Mouse (Mus musculus): ENCODE results near the gene Fpr2. TPM values are rescaled to one million over a fixed set of nuclear protein-coding genes. Genes with fewer than 3 reads are reported as not detected.

Gene Fpr2
- polyA plus RNA-seq, 1 experiment = 0.16 TPM

- DNase-seq = no peak
- 88% methylated on average over 3 of the region's 3 CpGs for WGBS
- no peaks in the 10 kb centered on the region for H3K4me1 ChIP-seq (ENCODE audit: control insufficient read depth, insufficient read depth, low read length)
- no peaks in the 10 kb centered on the region; the same call in 1 of the 2 replicates for H3K27me3 ChIP-seq (replicated peaks; ENCODE audit: control insufficient read depth, insufficient read depth, low read length)
- no peak overlapping the region for H3K27ac ChIP-seq (ENCODE audit: insufficient read depth, low read depth, low read length)
- no peak overlapping the region for H3K4me3 ChIP-seq (ENCODE audit: insufficient read depth, low read depth, low read length)
- TF ChIP-seq CTCF (conservative IDR thresholded peaks at IDR 0.05; ENCODE audit: insufficient read depth, insufficient read length, low read depth, low read length) = no peak
- TF ChIP-seq POLR2A (IDR thresholded peaks at IDR 0.05; ENCODE audit: low read depth, low read length) = no peak
- H3K36me3 ChIP-seq (ENCODE audit: control insufficient read depth, insufficient read depth, low read length) = no peaks in the 10 kb centered on the region
Observed at GRCm38 (mm10) chr17:17860110-17860509, 27.5 kb upstream of the Fpr2 start.

- no peak for TF ChIP-seq CTCF (conservative IDR thresholded peaks at IDR 0.05; ENCODE audit: insufficient read depth, insufficient read length, low read depth, low read length)
- TF ChIP-seq POLR2A (IDR thresholded peaks at IDR 0.05; ENCODE audit: low read depth, low read length) = no peak
- Histone ChIP-seq H3K36me3 (ENCODE audit: control insufficient read depth, insufficient read depth, low read length) (no peaks in the 10 kb centered on the region), H3K4me3 (ENCODE audit: insufficient read depth, low read depth, low read length) (no peak overlapping the region), H3K27me3 (replicated peaks; ENCODE audit: control insufficient read depth, insufficient read depth, low read length) (no peaks in the 10 kb centered on the region; the same call in 1 of the 2 replicates), H3K27ac (ENCODE audit: insufficient read depth, low read depth, low read length) (no peak overlapping the region), H3K4me1 (ENCODE audit: control insufficient read depth, insufficient read depth, low read length) (no peaks in the 10 kb centered on the region)
- DNase-seq = no peak
- 35% methylated on average over 1 of the region's 1 CpGs for WGBS
Observed at GRCm38 (mm10) chr17:17862360-17862759, 25.3 kb upstream of the Fpr2 start.

GRCm38 (mm10) chr17:17865168-17865567 is 22.5 kb upstream of the Fpr2 start:
- 66% methylated on average over 2 of the region's 2 CpGs for WGBS

GRCm38 (mm10) chr17:17866801-17867469 is 20.7 kb upstream of the Fpr2 start:
- Histone ChIP-seq H3K36me3 (ENCODE audit: control insufficient read depth, insufficient read depth, low read length) (no peaks in the 10 kb centered on the region), H3K27ac (ENCODE audit: insufficient read depth, low read depth, low read length) (no peak overlapping the region), H3K4me1 (ENCODE audit: control insufficient read depth, insufficient read depth, low read length) (no peaks in the 10 kb centered on the region), H3K27me3 (replicated peaks; ENCODE audit: control insufficient read depth, insufficient read depth, low read length) (no peaks in the 10 kb centered on the region; the same call in 1 of the 2 replicates), H3K4me3 (ENCODE audit: insufficient read depth, low read depth, low read length) (no peak overlapping the region)
- TF ChIP-seq CTCF (conservative IDR thresholded peaks at IDR 0.05; ENCODE audit: insufficient read depth, insufficient read length, low read depth, low read length) = no peak
- TF ChIP-seq POLR2A (IDR thresholded peaks at IDR 0.05; ENCODE audit: low read depth, low read length) = no peak
- no peak for DNase-seq
- WGBS = 84% methylated on average over 11 of the region's 11 CpGs

More at GRCm38 (mm10) chr17:17865168-17865567, 22.5 kb upstream of the Fpr2 start:
- no peak for TF ChIP-seq CTCF (conservative IDR thresholded peaks at IDR 0.05; ENCODE audit: insufficient read depth, insufficient read length, low read depth, low read length)
- TF ChIP-seq POLR2A (IDR thresholded peaks at IDR 0.05; ENCODE audit: low read depth, low read length) = no peak
- Histone ChIP-seq H3K4me1 (ENCODE audit: control insufficient read depth, insufficient read depth, low read length) (no peaks in the 10 kb centered on the region), H3K27me3 (replicated peaks; ENCODE audit: control insufficient read depth, insufficient read depth, low read length) (no peaks in the 10 kb centered on the region; the same call in 1 of the 2 replicates), H3K27ac (ENCODE audit: insufficient read depth, low read depth, low read length) (no peak overlapping the region), H3K36me3 (ENCODE audit: control insufficient read depth, insufficient read depth, low read length) (no peaks in the 10 kb centered on the region), H3K4me3 (ENCODE audit: insufficient read depth, low read depth, low read length) (no peak overlapping the region)
- no peak for DNase-seq

GRCm38 (mm10) chr17:17870892-17871550 is 16.6 kb upstream of the Fpr2 start:
- H3K27me3 ChIP-seq (replicated peaks; ENCODE audit: control insufficient read depth, insufficient read depth, low read length) = no peaks in the 10 kb centered on the region
- no peak overlapping the region for H3K27ac ChIP-seq (ENCODE audit: insufficient read depth, low read depth, low read length)
- 82% methylated on average over 2 of the region's 2 CpGs for WGBS
- H3K4me1 ChIP-seq (ENCODE audit: control insufficient read depth, insufficient read depth, low read length) = no peaks in the 10 kb centered on the region
- no peak overlapping the region for H3K4me3 ChIP-seq (ENCODE audit: insufficient read depth, low read depth, low read length)
- DNase-seq = no peak
- no peaks in the 10 kb centered on the region for H3K36me3 ChIP-seq (ENCODE audit: control insufficient read depth, insufficient read depth, low read length)
- TF ChIP-seq POLR2A (IDR thresholded peaks at IDR 0.05; ENCODE audit: low read depth, low read length) (no peak), CTCF (conservative IDR thresholded peaks at IDR 0.05; ENCODE audit: insufficient read depth, insufficient read length, low read depth, low read length) (no peak)

GRCm38 (mm10) chr17:17871697-17872096 is 15.9 kb upstream of the Fpr2 start:
- H3K36me3 ChIP-seq (ENCODE audit: control insufficient read depth, insufficient read depth, low read length) = no peaks in the 10 kb centered on the region
- no peak overlapping the region for H3K4me3 ChIP-seq (ENCODE audit: insufficient read depth, low read depth, low read length)
- no peak for DNase-seq
- TF ChIP-seq POLR2A (IDR thresholded peaks at IDR 0.05; ENCODE audit: low read depth, low read length) (no peak), CTCF (conservative IDR thresholded peaks at IDR 0.05; ENCODE audit: insufficient read depth, insufficient read length, low read depth, low read length) (no peak)
- H3K27me3 ChIP-seq (replicated peaks; ENCODE audit: control insufficient read depth, insufficient read depth, low read length) = no peaks in the 10 kb centered on the region
- 74% methylated on average over 2 of the region's 2 CpGs for WGBS
- no peak overlapping the region for H3K27ac ChIP-seq (ENCODE audit: insufficient read depth, low read depth, low read length)
- no peaks in the 10 kb centered on the region for H3K4me1 ChIP-seq (ENCODE audit: control insufficient read depth, insufficient read depth, low read length)

- H3K36me3 ChIP-seq (ENCODE audit: control insufficient read depth, insufficient read depth, low read length) = no peaks in the 10 kb centered on the region
- TF ChIP-seq CTCF (conservative IDR thresholded peaks at IDR 0.05; ENCODE audit: insufficient read depth, insufficient read length, low read depth, low read length) (no peak), POLR2A (IDR thresholded peaks at IDR 0.05; ENCODE audit: low read depth, low read length) (no peak)
- WGBS = 85% methylated on average over 1 of the region's 1 CpGs
- no peaks in the 10 kb centered on the region for H3K4me1 ChIP-seq (ENCODE audit: control insufficient read depth, insufficient read depth, low read length)
- no peak overlapping the region for H3K27ac ChIP-seq (ENCODE audit: insufficient read depth, low read depth, low read length)
- no peak for DNase-seq
- H3K27me3 ChIP-seq (replicated peaks; ENCODE audit: control insufficient read depth, insufficient read depth, low read length) = no peaks in the 10 kb centered on the region
- H3K4me3 ChIP-seq (ENCODE audit: insufficient read depth, low read depth, low read length) = no peak overlapping the region
Observed at GRCm38 (mm10) chr17:17879347-17879746, 8.3 kb upstream of the Fpr2 start.

Measured in kidney, adult 2 months (tissue).